Mouse (Mus musculus): ENCODE results near the gene Iqgap3.

GRCm38 (mm10) chr3:88100251-88100650 is 18.5 kb downstream of the Iqgap3 start:
- no peak for TF ChIP-seq CTCF (IDR thresholded peaks at IDR 0.05; ENCODE audit: borderline replicate concordance, insufficient read depth, low read depth, low read length)
- TF ChIP-seq POLR2A (IDR thresholded peaks at IDR 0.05; ENCODE audit: borderline replicate concordance, insufficient read depth, low read length) = no peak

Measured in cerebellum, adult 2 months (tissue).